Mouse (Mus musculus): ENCODE measurements around the gene Rraga. TPM values are rescaled to one million over a fixed set of nuclear protein-coding genes. Genes with fewer than 3 reads are reported as not detected.
A peak's percentile ranks its signal among the peaks of the same experiment; 100 is the strongest.

Gene Rraga
- 78.3 and 81.4 TPM in 2 replicates for polyA plus RNA-seq (2015; fragmentation: Nextera tagmentation; extraction: Ambion mirVana)

- peaks cover 9% of the 10 kb centered on the region for H3K4me1 ChIP-seq (ENCODE audit: control insufficient read depth, insufficient read depth, low read length)
- H3K36me3 ChIP-seq (ENCODE audit: control insufficient read depth, insufficient read depth, low read length): peaks cover 5% of the 10 kb centered on the region; the same call in 1 of the 2 replicates
- H3K4me3 ChIP-seq (ENCODE audit: low read length): peak within 1 kb of the TSS; percentile 78
- peak within 1 kb of the TSS; percentile 89 for H3K4me2 ChIP-seq (ENCODE audit: low read depth, low read length)
- under 1% methylated on average over 53 of the region's 53 CpGs for WGBS
- H3K27me3 ChIP-seq (replicated peaks; ENCODE audit: control insufficient read depth, insufficient read depth, low read length): no peaks in the 10 kb centered on the region
- peak within 1 kb of the TSS; percentile 92 for H3K9ac ChIP-seq (ENCODE audit: low read depth, low read length)
- no peaks in the 10 kb centered on the region for H3K9me3 ChIP-seq (ENCODE audit: control insufficient read depth, low read length)
- peak; percentile 97 for ATAC-seq
- H3K27ac ChIP-seq (ENCODE audit: low read length): peak within 1 kb of the TSS; percentile 93
These were observed at the start of gene Rraga for GRCm38 (mm10) chr4:86575283-86575983. Rraga (plus strand) TSS chr4:86575668.

GRCm38 (mm10) chr4:86527162-86528136 lies 48.0 kb upstream of the Rraga start:
- 66% methylated on average over 11 of the region's 11 CpGs for WGBS
- no peak for ATAC-seq

GRCm38 (mm10) chr4:86529161-86529560 lies 46.3 kb upstream of the Rraga start:
- Histone ChIP-seq H3K4me3 (ENCODE audit: low read length) (no peak overlapping the region), H3K9ac (ENCODE audit: low read depth, low read length) (no peak overlapping the region), H3K4me1 (ENCODE audit: control insufficient read depth, insufficient read depth, low read length) (0 out of 2 replicates have a peak, but pooled peaks cover 3% of the 10 kb centered on the region), H3K27me3 (replicated peaks; ENCODE audit: control insufficient read depth, insufficient read depth, low read length) (no peaks in the 10 kb centered on the region), H3K4me2 (ENCODE audit: low read depth, low read length) (no peak overlapping the region), H3K36me3 (ENCODE audit: control insufficient read depth, insufficient read depth, low read length) (no peaks in the 10 kb centered on the region), H3K27ac (ENCODE audit: low read length) (no peak overlapping the region), H3K9me3 (ENCODE audit: control insufficient read depth, low read length) (no peaks in the 10 kb centered on the region)
- no peak for ATAC-seq
- WGBS: 74% methylated on average over 6 of the region's 6 CpGs

More at GRCm38 (mm10) chr4:86527162-86528136, 48.0 kb upstream of the Rraga start:
- H3K4me3 ChIP-seq (ENCODE audit: low read length): no peak overlapping the region
- H3K27me3 ChIP-seq (replicated peaks; ENCODE audit: control insufficient read depth, insufficient read depth, low read length): no peaks in the 10 kb centered on the region
- no peaks in the 10 kb centered on the region for H3K4me1 ChIP-seq (ENCODE audit: control insufficient read depth, insufficient read depth, low read length)
- no peak overlapping the region for H3K4me2 ChIP-seq (ENCODE audit: low read depth, low read length)
- H3K36me3 ChIP-seq (ENCODE audit: control insufficient read depth, insufficient read depth, low read length): no peaks in the 10 kb centered on the region
- H3K9me3 ChIP-seq (ENCODE audit: control insufficient read depth, low read length): no peaks in the 10 kb centered on the region
- H3K27ac ChIP-seq (ENCODE audit: low read length): 0 out of 2 replicates have a peak overlapping the region, but pooled peaks have one; percentile 24
- no peak overlapping the region for H3K9ac ChIP-seq (ENCODE audit: low read depth, low read length)

GRCm38 (mm10) chr4:86533406-86534090 lies 41.9 kb upstream of the Rraga start:
- H3K27ac ChIP-seq (ENCODE audit: low read length): no peak overlapping the region
- no peak overlapping the region for H3K9ac ChIP-seq (ENCODE audit: low read depth, low read length)
- 0 out of 2 replicates have a peak, but pooled peaks cover 3% of the 10 kb centered on the region for H3K4me1 ChIP-seq (ENCODE audit: control insufficient read depth, insufficient read depth, low read length)
- no peak for ATAC-seq
- no peaks in the 10 kb centered on the region for H3K9me3 ChIP-seq (ENCODE audit: control insufficient read depth, low read length)
- H3K36me3 ChIP-seq (ENCODE audit: control insufficient read depth, insufficient read depth, low read length): no peaks in the 10 kb centered on the region
- H3K4me2 ChIP-seq (ENCODE audit: low read depth, low read length): no peak overlapping the region
- 67% methylated on average over 8 of the region's 8 CpGs for WGBS
- no peaks in the 10 kb centered on the region for H3K27me3 ChIP-seq (replicated peaks; ENCODE audit: control insufficient read depth, insufficient read depth, low read length)
- no peak overlapping the region for H3K4me3 ChIP-seq (ENCODE audit: low read length)

GRCm38 (mm10) chr4:86534091-86534481 lies 41.4 kb upstream of the Rraga start:
- ATAC-seq: no peak
- no peak overlapping the region for H3K4me2 ChIP-seq (ENCODE audit: low read depth, low read length)
- no peaks in the 10 kb centered on the region for H3K9me3 ChIP-seq (ENCODE audit: control insufficient read depth, low read length)
- H3K4me3 ChIP-seq (ENCODE audit: low read length): no peak overlapping the region
- H3K36me3 ChIP-seq (ENCODE audit: control insufficient read depth, insufficient read depth, low read length): no peaks in the 10 kb centered on the region
- 59% methylated on average over 5 of the region's 5 CpGs for WGBS
- H3K9ac ChIP-seq (ENCODE audit: low read depth, low read length): no peak overlapping the region
- 0 out of 2 replicates have a peak, but pooled peaks cover 3% of the 10 kb centered on the region for H3K4me1 ChIP-seq (ENCODE audit: control insufficient read depth, insufficient read depth, low read length)
- no peak overlapping the region for H3K27ac ChIP-seq (ENCODE audit: low read length)
- no peaks in the 10 kb centered on the region for H3K27me3 ChIP-seq (replicated peaks; ENCODE audit: control insufficient read depth, insufficient read depth, low read length)

GRCm38 (mm10) chr4:86537972-86538371 lies 37.5 kb upstream of the Rraga start:
- 49% methylated on average over 4 of the region's 4 CpGs for WGBS
- no peaks in the 10 kb centered on the region for H3K9me3 ChIP-seq (ENCODE audit: control insufficient read depth, low read length)
- H3K27ac ChIP-seq (ENCODE audit: low read length): no peak overlapping the region
- ATAC-seq: no peak
- H3K27me3 ChIP-seq (replicated peaks; ENCODE audit: control insufficient read depth, insufficient read depth, low read length): no peaks in the 10 kb centered on the region
- H3K36me3 ChIP-seq (ENCODE audit: control insufficient read depth, insufficient read depth, low read length): no peaks in the 10 kb centered on the region
- H3K4me2 ChIP-seq (ENCODE audit: low read depth, low read length): no peak overlapping the region
- no peak overlapping the region for H3K9ac ChIP-seq (ENCODE audit: low read depth, low read length)
- H3K4me3 ChIP-seq (ENCODE audit: low read length): no peak overlapping the region
- H3K4me1 ChIP-seq (ENCODE audit: control insufficient read depth, insufficient read depth, low read length): no peaks in the 10 kb centered on the region

GRCm38 (mm10) chr4:86538936-86539335 lies 36.5 kb upstream of the Rraga start:
- Histone ChIP-seq H3K9ac (ENCODE audit: low read depth, low read length) (no peak overlapping the region), H3K4me2 (ENCODE audit: low read depth, low read length) (no peak overlapping the region), H3K36me3 (ENCODE audit: control insufficient read depth, insufficient read depth, low read length) (no peaks in the 10 kb centered on the region), H3K27ac (ENCODE audit: low read length) (no peak overlapping the region), H3K4me1 (ENCODE audit: control insufficient read depth, insufficient read depth, low read length) (no peaks in the 10 kb centered on the region), H3K4me3 (ENCODE audit: low read length) (no peak overlapping the region), H3K9me3 (ENCODE audit: control insufficient read depth, low read length) (no peaks in the 10 kb centered on the region), H3K27me3 (replicated peaks; ENCODE audit: control insufficient read depth, insufficient read depth, low read length) (no peaks in the 10 kb centered on the region)
- 91% methylated on average over 5 of the region's 5 CpGs for WGBS
- ATAC-seq: no peak

- Histone ChIP-seq H3K9me3 (ENCODE audit: control insufficient read depth, low read length) (no peaks in the 10 kb centered on the region), H3K4me1 (ENCODE audit: control insufficient read depth, insufficient read depth, low read length) (no peaks in the 10 kb centered on the region), H3K27ac (ENCODE audit: low read length) (no peak overlapping the region), H3K4me3 (ENCODE audit: low read length) (no peak overlapping the region), H3K36me3 (ENCODE audit: control insufficient read depth, insufficient read depth, low read length) (no peaks in the 10 kb centered on the region), H3K4me2 (ENCODE audit: low read depth, low read length) (no peak overlapping the region), H3K9ac (ENCODE audit: low read depth, low read length) (no peak overlapping the region), H3K27me3 (replicated peaks; ENCODE audit: control insufficient read depth, insufficient read depth, low read length) (no peaks in the 10 kb centered on the region)
- 75% methylated on average over 1 of the region's 1 CpGs for WGBS
- no peak for ATAC-seq
These were observed 33.9 kb upstream of the Rraga start for GRCm38 (mm10) chr4:86541573-86541972.

- Histone ChIP-seq H3K4me2 (ENCODE audit: low read depth, low read length) (no peak overlapping the region), H3K9me3 (ENCODE audit: control insufficient read depth, low read length) (no peaks in the 10 kb centered on the region), H3K27ac (ENCODE audit: low read length) (no peak overlapping the region), H3K9ac (ENCODE audit: low read depth, low read length) (no peak overlapping the region), H3K4me1 (ENCODE audit: control insufficient read depth, insufficient read depth, low read length) (no peaks in the 10 kb centered on the region), H3K27me3 (replicated peaks; ENCODE audit: control insufficient read depth, insufficient read depth, low read length) (no peaks in the 10 kb centered on the region), H3K36me3 (ENCODE audit: control insufficient read depth, insufficient read depth, low read length) (no peaks in the 10 kb centered on the region), H3K4me3 (ENCODE audit: low read length) (no peak overlapping the region)
- 82% methylated on average over 3 of the region's 3 CpGs for WGBS
- no peak for ATAC-seq
These were observed 31.5 kb upstream of the Rraga start for GRCm38 (mm10) chr4:86543999-86544398.
